Mouse (Mus musculus) lung, postnatal 14 days (tissue): ENCODE results near the gene Hs2st1.

ENCODE experiments used
- DNase-seq: peaks from one replicate; pipeline ENCODE4 v3.0.0; 2021

The Hs2st1 gene

GRCm38 (mm10) chr3:144432143-144432577 lies 137.8 kb downstream of the Hs2st1 start:
- DNase-seq, result no peak

GRCm38 (mm10) chr3:144428514-144429431 lies 141.2 kb downstream of the Hs2st1 start:
- no peak for DNase-seq

- no peak for DNase-seq
Observed at GRCm38 (mm10) chr3:144425041-144425448, 144.9 kb downstream of the Hs2st1 start.

GRCm38 (mm10) chr3:144421404-144422180 lies 148.4 kb downstream of the Hs2st1 start:
- no peak for DNase-seq

- DNase-seq, result no peak
Observed at GRCm38 (mm10) chr3:144413821-144414220, 156.2 kb downstream of the Hs2st1 start.

GRCm38 (mm10) chr3:144412538-144413272 lies 157.3 kb downstream of the Hs2st1 start:
- DNase-seq, result no peak

GRCm38 (mm10) chr3:144411650-144412278 lies 158.2 kb downstream of the Hs2st1 start:
- no peak for DNase-seq

- no peak for DNase-seq
Observed at GRCm38 (mm10) chr3:144411051-144411542, 158.9 kb downstream of the Hs2st1 start.

GRCm38 (mm10) chr3:144408953-144409352 lies 161.0 kb downstream of the Hs2st1 start:
- no peak for DNase-seq

GRCm38 (mm10) chr3:144405331-144405730 lies 164.7 kb downstream of the Hs2st1 start:
- DNase-seq, result no peak

GRCm38 (mm10) chr3:144401292-144401691 lies 168.7 kb downstream of the Hs2st1 start:
- DNase-seq, result no peak

- no peak for DNase-seq
Observed at GRCm38 (mm10) chr3:144400870-144401269, 169.1 kb downstream of the Hs2st1 start.

GRCm38 (mm10) chr3:144400374-144400773 lies 169.6 kb downstream of the Hs2st1 start:
- DNase-seq, result no peak

GRCm38 (mm10) chr3:144399358-144400096 lies 170.5 kb downstream of the Hs2st1 start:
- DNase-seq, result peak; percentile 94

- no peak for DNase-seq
Observed at GRCm38 (mm10) chr3:144398166-144398565, 171.8 kb downstream of the Hs2st1 start.

GRCm38 (mm10) chr3:144396478-144396877 lies 173.5 kb downstream of the Hs2st1 start:
- DNase-seq, result no peak

GRCm38 (mm10) chr3:144394454-144394943 lies 175.5 kb downstream of the Hs2st1 start:
- DNase-seq, result no peak

GRCm38 (mm10) chr3:144386446-144386845 lies 183.5 kb downstream of the Hs2st1 start:
- DNase-seq, result no peak

- no peak for DNase-seq
Observed at GRCm38 (mm10) chr3:144384648-144385047, 185.3 kb downstream of the Hs2st1 start.

GRCm38 (mm10) chr3:144381431-144381980 lies 188.5 kb downstream of the Hs2st1 start:
- DNase-seq, result no peak

GRCm38 (mm10) chr3:144380921-144381320 lies 189.1 kb downstream of the Hs2st1 start:
- DNase-seq, result peak; percentile 83
